Mouse (Mus musculus): ENCODE data around the gene Afmid. TPM values are rescaled to one million over a fixed set of nuclear protein-coding genes. Genes with fewer than 3 reads are reported as not detected.

The Afmid gene
- polyA plus RNA-seq, 1 experiment = 4.4 TPM

GRCm38 (mm10) chr11:117791441-117791761 lies 34.3 kb upstream of the Afmid start:
- TF ChIP-seq POLR2A (IDR thresholded peaks at IDR 0.05; ENCODE audit: extremely low read depth, insufficient read depth, low read length) (no peak), CTCF (IDR thresholded peaks at IDR 0.05; ENCODE audit: extremely low read depth, insufficient read depth, low read length) (no peak)
- Histone ChIP-seq H3K27ac (ENCODE audit: insufficient read depth, low read length) (no peak overlapping the region), H3K4me1 (ENCODE audit: control insufficient read depth, insufficient read depth, low read length) (no peaks in the 10 kb centered on the region), H3K4me3 (ENCODE audit: insufficient read depth, low read length) (no peak overlapping the region)

- no peak overlapping the region for H3K4me3 ChIP-seq (ENCODE audit: insufficient read depth, low read length)
- H3K4me1 ChIP-seq (ENCODE audit: control insufficient read depth, insufficient read depth, low read length) = no peaks in the 10 kb centered on the region
- no peak overlapping the region for H3K27ac ChIP-seq (ENCODE audit: insufficient read depth, low read length)
- no peak for TF ChIP-seq POLR2A (IDR thresholded peaks at IDR 0.05; ENCODE audit: extremely low read depth, insufficient read depth, low read length)
- TF ChIP-seq CTCF (IDR thresholded peaks at IDR 0.05; ENCODE audit: extremely low read depth, insufficient read depth, low read length) = no peak
Measured at GRCm38 (mm10) chr11:117792281-117792888, 33.3 kb upstream of the Afmid start.

GRCm38 (mm10) chr11:117794035-117794551 lies 31.6 kb upstream of the Afmid start:
- no peaks in the 10 kb centered on the region for H3K4me1 ChIP-seq (ENCODE audit: control insufficient read depth, insufficient read depth, low read length)
- no peak overlapping the region for H3K4me3 ChIP-seq (ENCODE audit: insufficient read depth, low read length)
- TF ChIP-seq POLR2A (IDR thresholded peaks at IDR 0.05; ENCODE audit: extremely low read depth, insufficient read depth, low read length) (no peak), CTCF (IDR thresholded peaks at IDR 0.05; ENCODE audit: extremely low read depth, insufficient read depth, low read length) (no peak)
- H3K27ac ChIP-seq (ENCODE audit: insufficient read depth, low read length) = no peak overlapping the region

- no peak overlapping the region for H3K4me3 ChIP-seq (ENCODE audit: insufficient read depth, low read length)
- no peaks in the 10 kb centered on the region for H3K4me1 ChIP-seq (ENCODE audit: control insufficient read depth, insufficient read depth, low read length)
- TF ChIP-seq POLR2A (IDR thresholded peaks at IDR 0.05; ENCODE audit: extremely low read depth, insufficient read depth, low read length) (no peak), CTCF (IDR thresholded peaks at IDR 0.05; ENCODE audit: extremely low read depth, insufficient read depth, low read length) (no peak)
- H3K27ac ChIP-seq (ENCODE audit: insufficient read depth, low read length) = no peak overlapping the region
Measured at GRCm38 (mm10) chr11:117796954-117797353, 28.8 kb upstream of the Afmid start.

GRCm38 (mm10) chr11:117797511-117798159 lies 28.1 kb upstream of the Afmid start, which contains the start of gene 6030468B19Rik:
TSS of gene 6030468B19Rik (plus strand) at chr11:117797660.
- H3K4me1 ChIP-seq (ENCODE audit: control insufficient read depth, insufficient read depth, low read length) = no peaks in the 10 kb centered on the region
- no peak for TF ChIP-seq POLR2A (IDR thresholded peaks at IDR 0.05; ENCODE audit: extremely low read depth, insufficient read depth, low read length)
- no peak for TF ChIP-seq CTCF (IDR thresholded peaks at IDR 0.05; ENCODE audit: extremely low read depth, insufficient read depth, low read length)
- no peak within 1 kb of the TSS for H3K27ac ChIP-seq (ENCODE audit: insufficient read depth, low read length)
- H3K4me3 ChIP-seq (ENCODE audit: insufficient read depth, low read length) = no peak within 1 kb of the TSS

- no peak overlapping the region for H3K27ac ChIP-seq (ENCODE audit: insufficient read depth, low read length)
- H3K4me3 ChIP-seq (ENCODE audit: insufficient read depth, low read length) = no peak overlapping the region
- TF ChIP-seq POLR2A (IDR thresholded peaks at IDR 0.05; ENCODE audit: extremely low read depth, insufficient read depth, low read length) (no peak), CTCF (IDR thresholded peaks at IDR 0.05; ENCODE audit: extremely low read depth, insufficient read depth, low read length) (no peak)
- no peaks in the 10 kb centered on the region for H3K4me1 ChIP-seq (ENCODE audit: control insufficient read depth, insufficient read depth, low read length)
Measured at GRCm38 (mm10) chr11:117798160-117798541, 27.6 kb upstream of the Afmid start.

- TF ChIP-seq CTCF (IDR thresholded peaks at IDR 0.05; ENCODE audit: extremely low read depth, insufficient read depth, low read length) (no peak), POLR2A (IDR thresholded peaks at IDR 0.05; ENCODE audit: extremely low read depth, insufficient read depth, low read length) (no peak)
- H3K4me1 ChIP-seq (ENCODE audit: control insufficient read depth, insufficient read depth, low read length) = no peaks in the 10 kb centered on the region
- H3K4me3 ChIP-seq (ENCODE audit: insufficient read depth, low read length) = no peak overlapping the region
- no peak overlapping the region for H3K27ac ChIP-seq (ENCODE audit: insufficient read depth, low read length)
Measured at GRCm38 (mm10) chr11:117799174-117799573, 26.6 kb upstream of the Afmid start.

- TF ChIP-seq POLR2A (IDR thresholded peaks at IDR 0.05; ENCODE audit: extremely low read depth, insufficient read depth, low read length) (no peak), CTCF (IDR thresholded peaks at IDR 0.05; ENCODE audit: extremely low read depth, insufficient read depth, low read length) (no peak)
Measured at GRCm38 (mm10) chr11:117800038-117800437, 25.7 kb upstream of the Afmid start.

GRCm38 (mm10) chr11:117801650-117802049 lies 24.1 kb upstream of the Afmid start:
- Histone ChIP-seq H3K4me1 (ENCODE audit: control insufficient read depth, insufficient read depth, low read length) (no peaks in the 10 kb centered on the region), H3K4me3 (ENCODE audit: insufficient read depth, low read length) (no peak overlapping the region), H3K27ac (ENCODE audit: insufficient read depth, low read length) (no peak overlapping the region)
- TF ChIP-seq CTCF (IDR thresholded peaks at IDR 0.05; ENCODE audit: extremely low read depth, insufficient read depth, low read length) = no peak
- TF ChIP-seq POLR2A (IDR thresholded peaks at IDR 0.05; ENCODE audit: extremely low read depth, insufficient read depth, low read length) = no peak

More at GRCm38 (mm10) chr11:117800038-117800437, 25.7 kb upstream of the Afmid start:
- no peak overlapping the region for H3K27ac ChIP-seq (ENCODE audit: insufficient read depth, low read length)
- H3K4me1 ChIP-seq (ENCODE audit: control insufficient read depth, insufficient read depth, low read length) = no peaks in the 10 kb centered on the region
- no peak overlapping the region for H3K4me3 ChIP-seq (ENCODE audit: insufficient read depth, low read length)

GRCm38 (mm10) chr11:117803166-117803688 lies 22.5 kb upstream of the Afmid start:
- H3K4me1 ChIP-seq (ENCODE audit: control insufficient read depth, insufficient read depth, low read length) = no peaks in the 10 kb centered on the region
- no peak overlapping the region for H3K27ac ChIP-seq (ENCODE audit: insufficient read depth, low read length)
- TF ChIP-seq POLR2A (IDR thresholded peaks at IDR 0.05; ENCODE audit: extremely low read depth, insufficient read depth, low read length) (no peak), CTCF (IDR thresholded peaks at IDR 0.05; ENCODE audit: extremely low read depth, insufficient read depth, low read length) (no peak)
- no peak overlapping the region for H3K4me3 ChIP-seq (ENCODE audit: insufficient read depth, low read length)
